Mouse (Mus musculus) layer of hippocampus, postnatal 10 days (tissue): Measurements from ENCODE around the gene Cbx8. TPM values are rescaled to one million over a fixed set of nuclear protein-coding genes. Genes with fewer than 3 reads are reported as not detected.

Experiments used
- DNase-seq, 2 experiments: peaks; one replicate each; pipeline ENCODE4 v3.0.0; 2021; ENCODE audit warnings: low spot score in 2 of 2
- total RNA-seq, 2 experiments: library from RNA; stranded (reverse); gene quantifications; 2 replicates each; pipeline ENCODE4 v1.2.3; 2021

The Cbx8 gene
- total RNA-seq, 2 experiments from 2014 or later, result 12.4 to 13.1 TPM

GRCm38 (mm10) chr11:119036447-119036846 is 4.3 kb downstream of the Cbx8 start:
- no peak for DNase-seq

DNA sequence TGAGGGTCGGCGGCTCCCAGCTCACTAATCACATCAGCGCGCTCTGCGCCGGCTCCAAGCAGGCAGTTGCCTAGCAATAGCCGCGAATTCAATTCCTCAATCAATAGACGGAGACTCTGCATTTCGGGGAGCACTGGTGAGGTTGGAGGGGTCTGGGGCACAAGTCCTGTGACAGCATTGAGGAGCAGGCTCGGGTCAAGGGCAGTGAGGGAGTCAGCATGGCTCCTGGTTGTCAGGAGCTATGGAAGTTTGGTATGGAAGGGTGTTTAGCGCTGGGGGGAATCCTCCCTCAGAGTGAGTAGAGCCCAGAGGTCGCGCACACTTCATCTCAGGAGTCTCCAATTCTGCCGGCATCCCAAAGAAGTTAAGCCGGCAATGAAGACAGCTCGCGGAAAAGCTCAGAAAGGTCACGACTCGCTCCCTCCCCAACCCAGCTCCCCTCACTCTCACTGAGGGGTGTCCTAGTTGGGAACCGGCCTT is 5.0 kb downstream of the Cbx8 start:
- no peak for DNase-seq

GRCm38 (mm10) chr11:119035094-119035685 is 5.6 kb downstream of the Cbx8 start:
- no peak for DNase-seq

- DNase-seq, result no peak
These were observed 6.1 kb downstream of the Cbx8 start for GRCm38 (mm10) chr11:119034635-119035034.

- DNase-seq, result peak; percentile 87 to 90
These were observed 6.8 kb downstream of the Cbx8 start for GRCm38 (mm10) chr11:119033874-119034558.

DNA sequence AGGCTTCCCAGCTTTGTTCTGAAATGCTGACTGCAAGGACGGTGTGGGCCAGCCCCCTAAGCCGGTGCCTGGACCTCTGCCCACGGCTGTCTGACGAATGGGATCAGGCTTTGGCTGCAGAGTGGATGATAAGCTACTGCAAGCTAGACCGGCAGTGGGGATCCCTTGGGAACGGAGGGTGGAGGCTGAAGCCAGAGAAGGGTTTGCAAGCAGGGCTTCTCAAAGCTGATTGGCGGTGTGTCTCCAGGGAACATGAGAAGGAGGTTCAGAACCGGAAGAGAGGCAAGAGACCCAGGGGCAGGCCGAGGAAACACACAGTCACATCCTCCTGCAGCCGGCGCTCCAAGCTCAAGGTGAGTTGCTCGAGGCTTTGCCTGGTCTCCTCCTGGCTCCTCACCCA is 14.6 kb downstream of the Cbx8 start:
- no peak for DNase-seq

GRCm38 (mm10) chr11:119024260-119024659 is 16.5 kb downstream of the Cbx8 start:
- DNase-seq, result peak in 1 of 2 experiments; percentile 23

- peak; percentile 21 to 38 for DNase-seq
These were observed 17.2 kb downstream of the Cbx8 start for GRCm38 (mm10) chr11:119023616-119023980.

DNA sequence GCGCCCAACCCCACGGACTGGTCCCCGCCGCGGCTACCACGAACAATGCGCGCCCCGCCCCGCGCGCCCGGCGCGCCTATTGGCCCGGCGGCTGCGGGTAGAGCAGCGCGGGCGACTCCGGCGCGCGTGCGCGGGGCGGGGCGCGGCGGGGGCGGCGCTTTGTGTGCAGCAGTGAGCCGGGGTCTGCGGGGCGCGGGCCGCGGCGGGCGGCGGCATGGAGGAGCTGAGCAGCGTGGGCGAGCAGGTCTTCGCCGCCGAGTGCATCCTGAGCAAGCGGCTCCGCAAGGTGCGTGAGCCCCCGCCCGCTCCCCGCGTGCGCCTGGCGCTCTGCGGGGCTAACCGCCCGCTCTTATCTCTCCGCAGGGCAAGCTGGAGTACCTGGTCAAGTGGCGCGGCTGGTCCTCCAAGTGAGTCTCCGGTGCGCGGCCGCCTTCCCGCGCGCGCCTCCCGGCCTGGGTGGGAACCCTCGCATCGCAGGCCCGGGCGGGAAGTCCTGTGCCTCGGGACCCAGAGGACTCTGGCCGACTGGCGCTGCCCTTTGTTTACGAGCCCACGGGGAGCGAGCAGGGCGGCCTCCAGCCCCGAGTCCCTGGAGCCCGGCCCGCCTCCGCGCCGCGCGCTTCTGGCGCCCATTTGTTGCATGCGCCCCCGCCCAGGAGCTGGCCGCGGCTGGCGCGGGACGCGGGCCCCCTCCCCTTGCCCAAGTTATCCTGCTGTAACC is 17.7 kb downstream of the Cbx8 start, which contains the start of gene Cbx2:
Gene Cbx2 (plus strand): TSS at position 68 of the 721 bp plus-strand sequence.
- peak; percentile 75 to 89 for DNase-seq

DNA sequence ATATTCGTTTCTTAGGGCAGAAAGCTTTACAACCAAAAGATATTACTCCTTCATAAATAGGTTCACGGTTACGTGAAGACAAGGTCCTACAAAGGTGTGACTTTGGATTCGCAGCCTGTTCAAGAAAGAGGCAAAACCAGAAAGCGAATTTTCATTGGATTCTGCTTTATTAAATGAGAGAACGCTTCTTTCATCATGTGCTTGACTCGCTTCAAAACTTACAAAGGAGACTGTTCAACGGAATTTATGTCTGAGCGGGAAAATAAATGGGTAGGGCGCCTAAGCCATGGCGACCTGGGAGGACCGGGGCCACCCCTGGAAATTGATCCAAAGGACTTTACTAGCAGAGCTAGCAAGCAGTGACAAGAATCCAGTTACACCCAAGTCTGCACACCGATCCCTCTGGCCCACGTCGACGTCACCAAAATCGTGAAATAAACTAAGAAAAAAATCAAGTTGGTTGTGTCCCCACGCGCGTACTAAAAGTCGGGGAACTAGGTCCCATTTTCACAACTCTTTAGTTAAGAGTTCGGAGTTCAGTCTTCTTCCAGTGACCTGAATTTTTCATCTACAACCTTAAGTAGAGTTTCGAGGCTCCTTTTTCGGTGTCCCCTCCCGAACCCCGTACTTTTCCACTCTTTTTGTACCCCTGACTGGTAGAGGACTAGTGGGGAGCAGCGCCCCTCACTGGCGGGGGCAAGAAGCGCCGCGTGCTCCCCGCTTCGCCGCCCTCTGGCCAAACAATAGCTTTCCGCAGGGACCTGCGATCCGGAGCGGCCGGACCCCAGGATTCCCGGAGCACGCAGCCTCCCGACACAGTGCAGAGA is 18.5 kb downstream of the Cbx8 start:
- DNase-seq, result no peak

DNA sequence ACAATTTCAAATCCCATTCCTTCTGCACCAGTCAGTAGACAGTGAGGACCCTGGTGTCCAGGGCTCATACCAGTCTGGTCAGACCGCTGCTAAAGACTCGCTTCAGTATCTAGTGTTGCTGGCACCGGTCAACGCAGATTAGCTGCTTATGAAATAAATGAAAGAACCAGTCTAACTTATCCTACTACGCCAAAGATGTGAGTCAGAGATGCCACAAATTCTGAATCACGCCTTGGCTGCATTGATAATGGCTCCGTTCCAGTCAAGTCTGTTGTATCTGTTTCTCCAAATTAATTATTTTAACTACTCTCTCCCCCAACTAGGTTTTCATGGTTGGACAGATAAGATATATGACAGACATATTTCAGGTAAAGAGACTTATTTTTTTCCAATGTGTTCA is 19.6 kb downstream of the Cbx8 start:
- no peak for DNase-seq

DNA sequence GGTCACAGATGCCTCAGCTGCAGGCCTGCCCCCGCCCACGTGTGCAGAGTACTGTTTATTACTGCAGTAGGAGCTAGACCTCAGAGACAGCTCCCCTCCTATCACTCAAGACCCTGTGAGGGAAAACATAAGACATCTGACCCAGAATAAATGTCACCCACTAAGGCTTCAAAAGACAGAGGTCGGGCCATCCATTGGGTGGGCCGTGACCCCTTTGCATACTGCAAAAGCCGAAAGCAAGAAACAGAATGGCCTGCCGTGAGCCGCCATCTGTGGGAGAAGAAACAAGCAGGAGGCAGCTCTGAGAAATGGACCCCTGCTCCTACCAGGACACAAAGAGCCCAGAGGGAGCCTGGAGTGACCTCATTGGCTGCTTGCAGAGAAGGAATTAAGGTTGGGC is 23.3 kb downstream of the Cbx8 start:
- DNase-seq, result no peak

- no peak for DNase-seq
These were observed 26.3 kb downstream of the Cbx8 start for GRCm38 (mm10) chr11:119014455-119014854.

GRCm38 (mm10) chr11:119007461-119008456 is 33.0 kb downstream of the Cbx8 start:
- no peak for DNase-seq

DNA sequence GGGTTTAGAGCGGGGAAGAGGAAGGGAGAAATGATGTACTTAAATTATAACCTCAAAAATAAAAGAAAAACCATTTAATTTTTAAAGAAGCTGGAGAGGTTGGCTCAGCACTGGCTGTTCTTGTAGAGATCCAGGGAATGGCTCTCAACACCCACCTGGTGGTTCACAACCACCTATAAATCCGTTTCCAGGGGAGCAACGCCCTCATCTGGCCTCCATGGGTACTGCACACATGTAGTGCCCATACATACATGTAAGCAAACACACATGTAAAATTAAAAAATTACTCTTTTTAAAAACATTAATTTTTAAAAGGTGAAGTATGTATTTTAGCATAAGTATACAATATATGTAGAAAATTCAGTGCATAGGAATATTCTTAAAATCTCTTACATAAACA is 34.3 kb downstream of the Cbx8 start:
- no peak for DNase-seq

DNA sequence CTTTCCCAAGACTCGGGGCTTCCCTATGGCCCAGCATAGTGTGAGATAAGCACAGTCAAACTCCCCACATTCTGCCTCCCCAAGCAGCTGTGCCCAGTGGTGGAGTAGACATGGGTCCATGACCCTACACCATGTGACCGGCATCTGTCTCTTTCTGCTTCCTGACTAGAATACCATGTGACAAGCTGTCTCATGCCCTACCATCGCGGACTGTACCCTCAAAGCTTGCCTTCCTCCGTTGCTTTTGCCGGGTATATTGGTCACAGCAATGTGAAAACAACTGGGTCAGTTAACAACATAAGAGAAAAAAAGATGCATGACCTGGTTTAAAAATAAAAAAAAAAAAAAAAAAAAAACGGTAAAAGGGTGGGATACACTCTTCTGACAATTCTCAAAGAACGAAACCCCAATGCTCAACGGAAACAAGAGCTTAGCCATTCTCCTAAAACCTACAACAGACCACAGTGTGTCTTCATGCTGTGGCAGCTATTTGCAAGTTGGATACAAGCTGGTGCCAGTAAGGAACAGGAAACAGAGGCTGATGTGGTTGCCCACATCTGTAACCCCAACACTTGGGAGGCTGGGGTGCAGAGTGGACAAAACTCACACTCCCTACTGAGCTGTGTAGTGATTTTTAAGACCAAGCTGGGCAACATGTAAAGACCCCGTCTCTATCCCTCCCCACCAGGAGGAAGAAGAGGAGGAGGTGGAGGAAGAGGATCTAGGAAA is 35.1 kb downstream of the Cbx8 start:
- DNase-seq, result no peak

- DNase-seq, result no peak
These were observed 39.2 kb downstream of the Cbx8 start for GRCm38 (mm10) chr11:119001493-119002128.

- DNase-seq, result no peak
These were observed 39.9 kb downstream of the Cbx8 start for GRCm38 (mm10) chr11:119000877-119001276.

DNA sequence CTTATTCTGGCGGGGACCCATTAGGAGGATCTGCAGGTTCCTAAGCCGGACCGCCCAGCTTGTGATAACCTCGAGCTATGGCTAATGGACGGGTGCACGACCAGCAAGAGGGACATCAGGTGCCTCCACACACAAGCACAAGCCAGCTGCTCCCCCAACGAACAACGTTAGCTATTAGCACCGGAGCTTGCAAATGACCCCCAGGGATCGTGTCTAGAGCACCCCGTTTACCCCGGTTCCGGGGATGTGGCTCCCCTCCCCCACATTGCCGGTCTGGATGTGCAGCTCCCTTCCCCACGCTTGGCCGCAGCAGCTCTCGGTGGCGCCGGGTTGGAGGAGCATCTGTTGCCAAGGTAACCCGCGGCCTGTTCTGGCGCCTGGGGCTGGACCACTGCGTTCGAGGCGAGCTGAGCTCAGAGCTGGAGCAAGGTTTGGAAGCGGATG is 41.4 kb downstream of the Cbx8 start:
- DNase-seq, result peak; percentile 53 to 62
